Mouse (Mus musculus) small intestine, adult 2 months (tissue): ENCODE measurements around the gene Tubb5.

ENCODE experiments used
- CTCF ChIP-seq: fragments of 200-500 bp; IDR thresholded peaks from 2 replicates; pipeline ENCODE4 v1.5.1; 2012; ENCODE audit warnings: low read depth, mild to moderate bottlenecking, control low read depth, inconsistent platforms, low read length, moderate library complexity, mixed read lengths; ENCODE audit not compliant: insufficient replicate concordance, insufficient read length; ENCODE audit errors: extremely low read depth
- POLR2A ChIP-seq: fragments of 200-500 bp; IDR thresholded peaks from 2 replicates; pipeline ENCODE4 v1.6.1; 2012; ENCODE audit warnings: low read depth, mild to moderate bottlenecking, control low read depth, inconsistent platforms, low read length, moderate library complexity

GRCm38 (mm10) chr17:35820111-35820510 is 18.0 kb downstream of the Tubb5 start:
- TF ChIP-seq POLR2A (no peak), CTCF (no peak)
